Comparison of ENCODE assay signal across 8 mouse cellular contexts in genomic region chr16:31081125-31081664, GRCm38 (mm10). TPM values are rescaled to one million over a fixed set of nuclear protein-coding genes. Genes with fewer than 3 reads are reported as not detected.
DNase-seq lines count a peak whose midpoint lies in the region; ATAC-seq lines count a peak whose summit lies in the region.

TSS of gene Xxylt1 (minus strand) at chr16:31081432.

- peak within 1 kb of the TSS; percentile 99 for H3K4me2 ChIP-seq in heart, embryonic 13.5 days
- H3K4me2 ChIP-seq in liver, embryonic 12.5 days: peak within 1 kb of the TSS; percentile 99
- H3K4me2 ChIP-seq in stomach, embryonic 15.5 days: peak within 1 kb of the TSS; percentile 99

- DNase-seq in CD4-positive, CD25-positive, alpha-beta regulatory T cell, adult 2 months (ENCODE audit: low read depth, low spot score): peak; percentile 95
- peak; percentile 42 for DNase-seq in fat pad, adult 2 months (ENCODE audit: extremely low read depth, low read depth, low spot score)
- peak; percentile 96 for DNase-seq in kidney, postnatal 10 days
- peak; percentile 87 to 92 for DNase-seq in natural killer cell, adult 2 months (ENCODE audit: low spot score in 2 of 2)

- peak; percentile 90 for ATAC-seq in heart, embryonic 13.5 days (ENCODE audit: extremely low read depth, insufficient number of reproducible peaks, low FRiP score, low TSS enrichment)
- peak; percentile 96 for ATAC-seq in liver, embryonic 12.5 days
- peak; percentile 97 for ATAC-seq in stomach, embryonic 15.5 days (ENCODE audit: insufficient read depth, low FRiP score, low read depth)

- no peaks in the 10 kb centered on the region for H3K9me3 ChIP-seq in heart, embryonic 13.5 days
- H3K9me3 ChIP-seq in liver, embryonic 12.5 days (replicated peaks): no peaks in the 10 kb centered on the region
- H3K9me3 ChIP-seq in stomach, embryonic 15.5 days: no peaks in the 10 kb centered on the region

- peak within 1 kb of the TSS; percentile 92 for H3K4me3 ChIP-seq in brown adipose tissue, adult 24 weeks (ENCODE audit: insufficient read depth, low read depth, low read length)
- H3K4me3 ChIP-seq in heart, embryonic 13.5 days: peak within 1 kb of the TSS; percentile 85
- H3K4me3 ChIP-seq in liver, embryonic 12.5 days: peak within 1 kb of the TSS; percentile 75
- peak within 1 kb of the TSS; percentile 93 for H3K4me3 ChIP-seq in stomach, embryonic 15.5 days (replicated peaks)

- H3K27me3 ChIP-seq in heart, embryonic 13.5 days (replicated peaks): no peaks in the 10 kb centered on the region
- H3K27me3 ChIP-seq in liver, embryonic 12.5 days (replicated peaks): no peaks in the 10 kb centered on the region
- no peaks in the 10 kb centered on the region for H3K27me3 ChIP-seq in stomach, embryonic 15.5 days (replicated peaks)

- 0 out of 2 replicates have a peak, but pooled peaks cover 2% of the 10 kb centered on the region for H3K36me3 ChIP-seq in heart, embryonic 13.5 days
- H3K36me3 ChIP-seq in liver, embryonic 12.5 days: peaks cover 9% of the 10 kb centered on the region; the same call in 1 of the 2 replicates
- no peaks in the 10 kb centered on the region for H3K36me3 ChIP-seq in stomach, embryonic 15.5 days

- no peak within 1 kb of the TSS for H3K27ac ChIP-seq in brown adipose tissue, adult 24 weeks (replicated peaks; ENCODE audit: low read depth, low read length)
- H3K27ac ChIP-seq in heart, embryonic 13.5 days (replicated peaks): peak within 1 kb of the TSS; percentile 87
- peak within 1 kb of the TSS; percentile 77 for H3K27ac ChIP-seq in liver, embryonic 12.5 days
- H3K27ac ChIP-seq in stomach, embryonic 15.5 days: peak within 1 kb of the TSS; percentile 95

- H3K4me1 ChIP-seq in brown adipose tissue, adult 24 weeks (ENCODE audit: control insufficient read depth, insufficient read depth, insufficient read length, low read length): peaks cover 4% of the 10 kb centered on the region; the same call in 1 of the 2 replicates
- peaks cover 15% of the 10 kb centered on the region for H3K4me1 ChIP-seq in heart, embryonic 13.5 days
- peaks cover 25% of the 10 kb centered on the region for H3K4me1 ChIP-seq in liver, embryonic 12.5 days
- peaks cover 7% of the 10 kb centered on the region for H3K4me1 ChIP-seq in stomach, embryonic 15.5 days

- H3K9ac ChIP-seq in heart, embryonic 13.5 days: peak within 1 kb of the TSS; percentile 91
- peak within 1 kb of the TSS; percentile 76 for H3K9ac ChIP-seq in liver, embryonic 12.5 days
- H3K9ac ChIP-seq in stomach, embryonic 15.5 days: peak within 1 kb of the TSS; percentile 58

- under 1% methylated on average over 54 of the region's 54 CpGs for WGBS in heart, embryonic 13.5 days
- WGBS in liver, embryonic 12.5 days (ENCODE audit: insufficient replicate concordance): under 1% methylated on average over 45 of the region's 54 CpGs
- WGBS in stomach, embryonic 15.5 days: under 1% methylated on average over 42 of the region's 54 CpGs

RNA-seq across cellular contexts. Expression of gene Xxylt1, which starts in this region (rescaled TPM):
- 5.6 and 5.8 TPM in 2 replicates for polyA plus RNA-seq in brown adipose tissue, adult 24 weeks (2012; ENCODE audit: insufficient read depth, insufficient read length, missing spikeins)
- 8.4 and 9.8 TPM in 2 replicates for polyA plus RNA-seq in heart, embryonic 13.5 days (2015; fragmentation: Nextera tagmentation; extraction: Ambion mirVana)
- 7.5 and 8.3 TPM in 2 replicates for polyA plus RNA-seq in liver, embryonic 12.5 days (2016; fragmentation: Nextera tagmentation; extraction: Ambion mirVana)
- 14.3 and 15.7 TPM in 2 replicates for polyA plus RNA-seq in stomach, embryonic 15.5 days (2015; fragmentation: Nextera tagmentation; extraction: Ambion mirVana)

Comparison
In these comparisons a context has a peak if more than half of its experiments do, and no peak if none do; other contexts are left out.
1. DNase-seq: peak in every context shown above with its lines; median percentile 96 in kidney, postnatal 10 days; 95 in CD4-positive, CD25-positive, alpha-beta regulatory T cell, adult 2 months; 90 in natural killer cell, adult 2 months; 42 in fat pad, adult 2 months.